Mouse (Mus musculus): ENCODE results near the gene Zbtb11. TPM values are rescaled to one million over a fixed set of nuclear protein-coding genes. Genes with fewer than 3 reads are reported as not detected.
"Not testable (repeated sequence)": the region's sequence is repeated elsewhere in the genome, so short reads cannot be mapped to it uniquely, and the experiment has no call there.

Gene Zbtb11
- 0.14 and 0.22 TPM in 2 replicates for polyA plus RNA-seq (2012)

DNA sequence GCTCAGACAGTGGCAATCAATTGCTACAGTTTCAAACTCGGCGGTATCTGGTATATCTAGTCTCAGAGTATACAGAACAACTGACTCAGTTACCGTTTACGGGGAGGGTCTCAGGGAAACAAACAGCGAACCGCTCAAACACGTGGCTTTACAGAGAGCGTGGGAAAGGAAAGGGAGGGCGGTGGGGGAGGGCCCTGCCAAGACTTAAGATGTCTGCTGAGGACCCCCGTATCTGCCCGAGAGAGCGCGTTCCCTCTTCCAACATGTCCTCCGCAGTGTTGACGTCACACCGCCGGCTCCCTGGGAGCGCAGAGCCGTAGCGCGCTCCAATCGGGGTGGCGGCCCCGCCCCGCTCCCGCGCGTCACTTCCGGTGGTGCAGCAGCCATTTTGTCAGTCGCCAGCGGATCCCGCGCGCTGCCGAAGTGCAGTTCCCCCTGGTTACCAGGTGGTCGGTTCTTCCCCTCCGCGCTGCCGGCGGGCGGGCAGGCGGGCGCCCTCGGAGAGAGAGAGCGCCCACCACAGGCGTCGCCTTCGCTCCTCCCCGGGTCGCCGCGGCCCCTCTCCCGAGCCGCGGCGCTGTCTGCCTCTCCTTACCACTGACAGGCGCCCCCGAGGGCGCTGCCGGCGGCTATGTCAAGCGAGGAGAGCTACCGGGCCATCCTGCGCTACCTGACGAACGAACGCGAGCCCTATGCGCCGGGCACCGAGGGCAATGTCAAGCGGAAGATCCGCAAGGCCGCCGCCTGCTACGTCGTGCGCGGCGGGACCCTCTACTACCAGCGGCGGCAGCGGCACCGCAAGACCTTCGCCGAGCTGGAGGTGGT lies at the start of gene Zbtb11:
TSS of gene Zbtb11 (plus strand) at position 453 of the 825 bp plus-strand sequence.
- peak within 1 kb of the TSS; percentile 90 for H3K4me3 ChIP-seq (replicated peaks)
- peaks cover 49% of the 10 kb centered on the region for H3K4me1 ChIP-seq (ENCODE audit: control insufficient read depth)
- H3K36me3 ChIP-seq (ENCODE audit: control insufficient read depth) = peaks cover 61% of the 10 kb centered on the region
- no peak for TF ChIP-seq TAL1 (IDR thresholded peaks at IDR 0.05; ENCODE audit: low read length)
- no peak for TF ChIP-seq GATA1 (IDR thresholded peaks at IDR 0.05; ENCODE audit: low read length)
- H3K9me3 ChIP-seq (ENCODE audit: control insufficient read depth, low read length) = no peaks in the 10 kb centered on the region
- H3K27me3 ChIP-seq (ENCODE audit: control insufficient read depth) = no peaks in the 10 kb centered on the region

DNA sequence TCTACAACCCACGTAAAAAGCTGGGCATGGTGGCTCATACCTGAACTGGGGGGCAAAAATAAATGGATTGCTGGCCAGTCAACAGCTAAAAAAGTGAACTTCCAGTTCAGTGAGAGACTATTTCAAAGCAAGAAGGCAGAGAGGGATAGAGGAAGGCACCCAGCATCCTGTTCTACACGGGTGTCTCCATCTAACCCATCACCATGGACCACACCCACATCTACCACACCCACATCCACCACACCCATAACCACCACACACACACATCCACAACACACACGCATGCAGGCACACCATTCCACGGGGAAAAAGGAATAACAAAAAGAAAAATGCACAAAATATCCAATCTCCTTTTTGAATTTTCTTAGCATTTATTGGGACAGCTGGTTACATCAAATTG lies 49.7 kb upstream of the Zbtb11 start:
- peaks cover 57% of the 10 kb centered on the region for H3K36me3 ChIP-seq (ENCODE audit: control insufficient read depth)
- peaks cover 18% of the 10 kb centered on the region for H3K4me1 ChIP-seq (ENCODE audit: control insufficient read depth)
- H3K4me3 ChIP-seq (replicated peaks) = no peak overlapping the region
- H3K9me3 ChIP-seq (ENCODE audit: control insufficient read depth, low read length) = no peaks in the 10 kb centered on the region
- TF ChIP-seq TAL1 (IDR thresholded peaks at IDR 0.05; ENCODE audit: low read length) = no peak
- no peak for TF ChIP-seq GATA1 (IDR thresholded peaks at IDR 0.05; ENCODE audit: low read length)
- no peaks in the 10 kb centered on the region for H3K27me3 ChIP-seq (ENCODE audit: control insufficient read depth)

DNA sequence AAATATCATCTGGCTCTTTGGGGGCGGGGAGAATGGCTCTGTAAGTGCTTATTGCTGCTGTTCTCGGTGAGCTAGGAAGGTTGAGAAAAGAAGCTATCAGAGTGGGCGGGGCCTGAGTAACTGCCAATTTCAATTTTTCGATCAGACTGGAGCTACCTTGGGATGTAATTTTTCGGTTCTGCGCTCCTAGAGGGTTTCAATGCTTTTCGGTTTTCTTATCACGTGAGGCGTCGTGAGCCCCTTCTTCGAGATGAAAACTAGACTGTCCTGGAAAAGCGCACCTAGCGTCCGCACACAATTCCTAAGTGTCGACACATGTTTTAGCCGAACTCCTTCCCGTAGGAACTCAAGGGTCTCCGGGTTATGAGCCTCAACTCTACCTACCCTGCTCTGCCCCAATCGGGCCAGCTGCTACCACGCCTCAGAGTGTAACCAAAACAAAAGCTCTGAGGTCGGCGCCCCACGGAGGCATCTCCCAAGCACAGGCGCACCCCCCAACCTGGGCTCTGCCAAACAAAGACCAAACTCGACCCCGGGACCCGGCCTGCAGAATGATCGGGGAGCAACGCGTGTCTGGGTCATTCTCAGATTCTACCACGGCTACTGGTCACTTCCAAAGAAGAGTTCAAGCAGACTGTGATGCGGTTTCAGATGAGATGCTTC lies 39.9 kb upstream of the Zbtb11 start:
- no peaks in the 10 kb centered on the region for H3K27me3 ChIP-seq (ENCODE audit: control insufficient read depth)
- H3K4me3 ChIP-seq (replicated peaks) = peak overlapping the region; percentile 90
- peaks cover 3% of the 10 kb centered on the region; the same call in 1 of the 2 replicates for H3K9me3 ChIP-seq (ENCODE audit: control insufficient read depth, low read length)
- H3K4me1 ChIP-seq (ENCODE audit: control insufficient read depth) = peaks cover 20% of the 10 kb centered on the region
- TF ChIP-seq GATA1 (IDR thresholded peaks at IDR 0.05; ENCODE audit: low read length) (no peak), TAL1 (IDR thresholded peaks at IDR 0.05; ENCODE audit: low read length) (no peak)
- H3K36me3 ChIP-seq (ENCODE audit: control insufficient read depth) = peaks cover 20% of the 10 kb centered on the region

DNA sequence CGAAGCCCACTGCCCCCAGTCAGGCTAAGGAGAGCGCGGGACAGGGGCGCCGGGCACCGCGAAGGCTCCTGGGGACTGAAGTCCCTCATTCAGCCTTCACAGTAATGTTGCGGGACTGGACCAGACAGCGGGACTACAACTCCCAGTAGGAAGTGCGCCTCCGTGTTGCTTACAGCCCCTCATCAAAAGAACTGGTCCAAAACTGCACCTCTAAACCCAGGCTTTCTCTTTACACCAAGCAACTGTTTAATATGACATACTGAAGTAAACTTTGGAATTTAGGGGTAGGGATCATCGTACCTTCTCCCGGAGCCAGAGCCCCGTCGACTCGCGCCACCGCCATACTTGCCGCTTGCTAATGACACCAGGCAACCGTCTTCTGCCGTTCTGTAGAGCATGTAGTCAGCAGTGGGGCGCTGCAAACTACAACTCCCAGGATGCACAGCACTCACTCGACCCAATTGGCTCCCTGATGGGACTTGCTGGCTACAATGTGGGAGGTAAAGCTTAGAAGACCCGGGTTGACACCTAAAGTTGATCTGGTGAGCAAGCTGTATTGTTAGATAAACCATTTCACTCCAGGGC lies 39.1 kb upstream of the Zbtb11 start, which contains the start of gene Cep97:
TSS of gene Cep97 (minus strand) at position 403 of the 585 bp plus-strand sequence.
- no peak for TF ChIP-seq GATA1 (IDR thresholded peaks at IDR 0.05; ENCODE audit: low read length)
- TF ChIP-seq TAL1 (IDR thresholded peaks at IDR 0.05; ENCODE audit: low read length) = peak; percentile 10; the same call in 1 of the 3 replicates
- H3K4me3 ChIP-seq (replicated peaks) = peak within 1 kb of the TSS; percentile 90
- peaks cover 12% of the 10 kb centered on the region for H3K36me3 ChIP-seq (ENCODE audit: control insufficient read depth)
- H3K9me3 ChIP-seq (ENCODE audit: control insufficient read depth, low read length) = peaks cover 3% of the 10 kb centered on the region; the same call in 1 of the 2 replicates
- peaks cover 20% of the 10 kb centered on the region for H3K4me1 ChIP-seq (ENCODE audit: control insufficient read depth)
- H3K27me3 ChIP-seq (ENCODE audit: control insufficient read depth) = no peaks in the 10 kb centered on the region

DNA sequence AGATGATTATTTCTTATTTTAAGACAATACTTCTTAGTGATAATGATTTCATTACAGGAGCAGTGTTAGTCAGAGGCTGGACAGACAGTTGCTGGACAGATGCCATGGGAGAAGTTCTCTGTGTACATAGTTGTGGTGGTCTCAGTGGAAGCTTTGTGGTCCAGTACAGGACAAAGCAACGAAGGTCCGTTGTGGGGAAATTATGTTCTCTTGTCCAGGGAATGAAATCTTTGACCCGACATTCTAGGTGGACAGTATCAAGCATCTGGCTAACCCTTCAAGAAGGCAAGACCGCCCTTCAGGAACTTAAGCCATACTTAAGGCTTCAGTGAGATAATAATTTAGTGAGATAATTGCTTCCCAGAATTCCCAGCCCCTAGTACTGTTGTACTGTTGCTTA lies 34.9 kb upstream of the Zbtb11 start:
- TF ChIP-seq GATA1 (IDR thresholded peaks at IDR 0.05; ENCODE audit: low read length) (no peak), TAL1 (IDR thresholded peaks at IDR 0.05; ENCODE audit: low read length) (no peak)
- no peaks in the 10 kb centered on the region for H3K36me3 ChIP-seq (ENCODE audit: control insufficient read depth)
- H3K4me1 ChIP-seq (ENCODE audit: control insufficient read depth) = peaks cover 12% of the 10 kb centered on the region
- peaks cover 3% of the 10 kb centered on the region; the same call in 1 of the 2 replicates for H3K9me3 ChIP-seq (ENCODE audit: control insufficient read depth, low read length)
- H3K27me3 ChIP-seq (ENCODE audit: control insufficient read depth) = 0 out of 2 replicates have a peak, but pooled peaks cover 2% of the 10 kb centered on the region
- H3K4me3 ChIP-seq (replicated peaks) = no peak overlapping the region

DNA sequence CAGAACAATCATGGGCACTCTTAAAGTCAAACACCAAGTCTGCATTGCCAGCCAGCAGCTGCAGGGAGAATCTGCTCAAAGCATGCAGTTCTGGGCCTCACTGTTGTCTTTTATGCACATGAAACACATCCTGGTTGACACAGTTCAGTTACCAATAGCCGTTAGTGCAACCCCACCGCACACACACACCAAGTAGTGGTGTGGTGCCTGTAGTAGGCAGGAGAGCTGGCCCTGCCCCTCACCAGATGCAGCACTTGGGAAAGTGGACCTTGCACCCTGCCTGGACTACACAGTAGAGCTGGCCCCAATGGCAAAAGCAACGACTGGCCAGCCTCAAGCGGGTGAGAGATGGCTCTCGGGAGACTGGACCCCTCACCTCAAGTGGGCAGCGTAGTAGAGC lies 34.0 kb upstream of the Zbtb11 start:
- H3K9me3 ChIP-seq (ENCODE audit: control insufficient read depth, low read length) = peaks cover 3% of the 10 kb centered on the region; the same call in 1 of the 2 replicates
- no peak for TF ChIP-seq TAL1 (IDR thresholded peaks at IDR 0.05; ENCODE audit: low read length)
- TF ChIP-seq GATA1 (IDR thresholded peaks at IDR 0.05; ENCODE audit: low read length) = no peak
- no peaks in the 10 kb centered on the region for H3K36me3 ChIP-seq (ENCODE audit: control insufficient read depth)
- 0 out of 2 replicates have a peak, but pooled peaks cover 2% of the 10 kb centered on the region for H3K27me3 ChIP-seq (ENCODE audit: control insufficient read depth)
- H3K4me1 ChIP-seq (ENCODE audit: control insufficient read depth) = peaks cover 10% of the 10 kb centered on the region
- no peak overlapping the region for H3K4me3 ChIP-seq (replicated peaks)

DNA sequence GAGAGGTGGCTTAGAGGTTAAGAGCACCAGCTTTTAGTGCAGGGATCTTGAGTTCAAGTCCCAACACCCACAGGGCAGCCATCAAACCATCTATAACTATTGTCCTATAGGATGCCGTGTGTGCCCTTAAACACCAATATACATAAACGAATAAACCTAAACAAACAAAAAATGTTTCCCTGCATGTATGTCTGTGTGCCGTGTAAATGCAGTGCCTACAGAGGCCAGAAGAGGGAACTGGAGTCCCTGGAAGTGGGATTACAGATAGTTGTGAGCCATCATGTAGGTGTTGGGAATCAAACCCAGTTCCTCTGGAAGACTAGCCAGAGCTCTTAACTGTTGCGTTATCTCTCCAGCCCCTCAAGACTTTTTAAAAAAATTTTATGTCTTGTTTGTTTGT lies 32.9 kb upstream of the Zbtb11 start:
- Histone ChIP-seq H3K4me1 (ENCODE audit: control insufficient read depth) (peaks cover 2% of the 10 kb centered on the region; the same call in 1 of the 2 replicates), H3K36me3 (ENCODE audit: control insufficient read depth) (no peaks in the 10 kb centered on the region)
- TF ChIP-seq GATA1 (IDR thresholded peaks at IDR 0.05; ENCODE audit: low read length) (no peak), TAL1 (IDR thresholded peaks at IDR 0.05; ENCODE audit: low read length) (no peak)

DNA sequence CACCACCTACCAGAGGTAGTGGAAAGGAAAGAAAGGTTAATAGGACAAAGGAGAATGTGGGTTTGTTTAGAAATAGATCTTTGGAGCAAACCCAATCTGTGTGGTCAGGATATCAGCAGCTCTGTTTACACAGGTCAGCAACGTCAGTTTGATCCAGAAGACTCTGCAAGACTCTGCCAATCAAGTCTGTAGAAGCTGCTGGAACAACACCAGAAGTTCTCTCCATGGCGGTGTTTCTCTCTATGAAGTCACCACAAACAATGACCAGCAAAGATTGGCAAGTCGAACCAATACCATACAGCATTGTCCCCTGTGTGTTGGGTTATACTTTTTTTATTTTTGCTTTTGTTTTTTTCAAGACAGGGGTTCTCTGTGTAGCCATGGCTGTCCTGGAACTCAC lies 26.4 kb upstream of the Zbtb11 start:
- no peaks in the 10 kb centered on the region for H3K36me3 ChIP-seq (ENCODE audit: control insufficient read depth)
- no peak for TF ChIP-seq TAL1 (IDR thresholded peaks at IDR 0.05; ENCODE audit: low read length)
- no peak for TF ChIP-seq GATA1 (IDR thresholded peaks at IDR 0.05; ENCODE audit: low read length)
- H3K4me1 ChIP-seq (ENCODE audit: control insufficient read depth) = peaks cover 11% of the 10 kb centered on the region
- H3K4me3 ChIP-seq (replicated peaks) = no peak overlapping the region
- H3K9me3 ChIP-seq (ENCODE audit: control insufficient read depth, low read length) = no peaks in the 10 kb centered on the region
- H3K27me3 ChIP-seq (ENCODE audit: control insufficient read depth) = no peaks in the 10 kb centered on the region

More for the DNA sequence above, 32.9 kb upstream of the Zbtb11 start:
- Histone ChIP-seq H3K27me3 (ENCODE audit: control insufficient read depth) (0 out of 2 replicates have a peak, but pooled peaks cover 2% of the 10 kb centered on the region), H3K9me3 (ENCODE audit: control insufficient read depth, low read length) (peaks cover 3% of the 10 kb centered on the region; the same call in 1 of the 2 replicates), H3K4me3 (replicated peaks) (no peak overlapping the region)

DNA sequence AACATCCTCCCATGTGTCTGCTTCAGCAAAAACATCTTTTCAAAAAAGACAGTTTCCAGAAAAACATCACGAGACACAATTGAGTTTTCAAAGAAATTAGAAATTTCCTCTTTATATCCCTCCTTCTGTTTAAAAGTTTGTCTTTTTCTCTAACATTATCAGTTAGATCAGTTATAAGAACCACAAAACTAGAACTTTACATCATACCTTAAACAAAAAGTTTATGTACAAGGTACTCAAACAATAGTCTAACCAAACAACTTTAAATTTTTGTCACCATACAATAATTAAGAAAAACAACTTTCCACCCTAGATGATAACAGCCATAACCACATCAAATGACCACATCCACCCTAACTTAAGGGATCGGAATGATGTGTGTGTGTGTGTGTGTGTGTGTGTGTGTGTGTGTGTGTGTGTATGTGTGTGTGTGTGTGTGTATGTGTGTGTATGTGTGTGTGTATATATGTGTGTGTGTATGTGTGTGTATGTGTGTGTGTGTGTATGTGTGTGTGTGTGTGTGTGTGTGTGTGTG lies 25.7 kb upstream of the Zbtb11 start:
- not testable (repeated sequence) for H3K27me3 ChIP-seq (ENCODE audit: control insufficient read depth); H3K36me3 ChIP-seq (ENCODE audit: control insufficient read depth); H3K9me3 ChIP-seq (ENCODE audit: control insufficient read depth, low read length); H3K4me3 ChIP-seq (replicated peaks)
- H3K4me1 ChIP-seq (ENCODE audit: control insufficient read depth) = peaks cover 15% of the 10 kb centered on the region
